In genomic region chr2:125696219-125696618, GRCm38 (mm10) we compare ENCODE assay signal across 10 mouse cellular contexts. TPM values are rescaled to one million over a fixed set of nuclear protein-coding genes. Genes with fewer than 3 reads are reported as not detected.
DNase-seq lines count a peak whose midpoint lies in the region; ATAC-seq and TF ChIP-seq lines count a peak whose summit lies in the region.
"Had no signal": no experiment of that assay in that cellular context is flagged by ENCODE, and none has a peak within 500 bp of the region (broad histone marks: within the 10 kb centered on the region; RNA-seq: fewer than 3 reads in every experiment).

No protein-coding gene starts in this region.

- 0 out of 2 replicates have a peak, but pooled peaks cover 3% of the 10 kb centered on the region for H3K4me1 ChIP-seq in embryonic facial prominence, embryonic 14.5 days (ENCODE audit: control insufficient read depth, insufficient read depth, low read length)
- peaks cover 6% of the 10 kb centered on the region; the same call in 1 of the 2 replicates for H3K4me1 ChIP-seq in embryonic facial prominence, embryonic 10.5 days
- H3K4me1 ChIP-seq in midbrain, postnatal 0 days (ENCODE audit: insufficient read depth, low read length), result no peaks in the 10 kb centered on the region
- H3K4me1 ChIP-seq in midbrain, embryonic 16.5 days (ENCODE audit: control insufficient read depth, insufficient read depth, low read length), result no peaks in the 10 kb centered on the region
- peaks cover 4% of the 10 kb centered on the region; the same call in 1 of the 2 replicates for H3K4me1 ChIP-seq in forebrain, embryonic 10.5 days

- no peak overlapping the region for H3K27ac ChIP-seq in embryonic facial prominence, embryonic 14.5 days (replicated peaks; ENCODE audit: low read depth, low read length)
- no peak overlapping the region for H3K27ac ChIP-seq in embryonic facial prominence, embryonic 10.5 days (replicated peaks)
- no peak overlapping the region for H3K27ac ChIP-seq in midbrain, postnatal 0 days (ENCODE audit: low read depth, low read length)
- no peak overlapping the region for H3K27ac ChIP-seq in midbrain, embryonic 16.5 days (ENCODE audit: low read length)
- no peak overlapping the region for H3K27ac ChIP-seq in forebrain, embryonic 10.5 days
- H3K27ac ChIP-seq: hindbrain, embryonic 14.5 days had no signal

- H3K9ac ChIP-seq in embryonic facial prominence, embryonic 14.5 days (ENCODE audit: low read depth, low read length), result no peak overlapping the region
- H3K9ac ChIP-seq in midbrain, postnatal 0 days (replicated peaks; ENCODE audit: low read length, poor library complexity, severe bottlenecking), result no peak overlapping the region
- no peak overlapping the region for H3K9ac ChIP-seq in midbrain, embryonic 16.5 days (ENCODE audit: low read depth, low read length)
- H3K9ac ChIP-seq: hindbrain, embryonic 14.5 days had no signal

- TF ChIP-seq CTCF in midbrain, postnatal 0 days (IDR thresholded peaks at IDR 0.05), result no peak

- H3K4me3 ChIP-seq in embryonic facial prominence, embryonic 14.5 days (ENCODE audit: low read depth, low read length), result no peak overlapping the region
- no peak overlapping the region for H3K4me3 ChIP-seq in embryonic facial prominence, embryonic 10.5 days
- H3K4me3 ChIP-seq in midbrain, postnatal 0 days (ENCODE audit: low read depth, low read length), result no peak overlapping the region
- no peak overlapping the region for H3K4me3 ChIP-seq in midbrain, embryonic 16.5 days (ENCODE audit: low read depth, low read length)
- H3K4me3 ChIP-seq in forebrain, embryonic 10.5 days, result no peak overlapping the region

- no peak for ATAC-seq in embryonic facial prominence, embryonic 14.5 days (ENCODE audit: low read depth)
- ATAC-seq in midbrain, postnatal 0 days (ENCODE audit: low FRiP score), result no peak
- no peak for ATAC-seq in midbrain, embryonic 16.5 days
- no peak for ATAC-seq in megakaryocyte-erythroid progenitor cell, adult 5-6 weeks (replicated peaks; ENCODE audit: low FRiP score, low TSS enrichment, poor library complexity, severe bottlenecking)

- no peaks in the 10 kb centered on the region for H3K9me3 ChIP-seq in embryonic facial prominence, embryonic 14.5 days (ENCODE audit: control insufficient read depth, low read length)
- H3K9me3 ChIP-seq in embryonic facial prominence, embryonic 10.5 days, result no peaks in the 10 kb centered on the region
- no peaks in the 10 kb centered on the region for H3K9me3 ChIP-seq in midbrain, postnatal 0 days (ENCODE audit: low read length)
- H3K9me3 ChIP-seq in midbrain, embryonic 16.5 days (replicated peaks; ENCODE audit: control insufficient read depth, low read length, poor library complexity, severe bottlenecking), result no peaks in the 10 kb centered on the region
- H3K9me3 ChIP-seq in forebrain, embryonic 10.5 days, result no peaks in the 10 kb centered on the region

- 50% methylated on average over 2 of the region's 2 CpGs for WGBS in embryonic facial prominence, embryonic 14.5 days
- WGBS in embryonic facial prominence, embryonic 10.5 days, result 60% methylated on average over 2 of the region's 2 CpGs
- WGBS in midbrain, postnatal 0 days, result 43% methylated on average over 2 of the region's 2 CpGs
- WGBS in midbrain, embryonic 16.5 days, result 42% methylated on average over 2 of the region's 2 CpGs
- WGBS in forebrain, embryonic 10.5 days, result 61% methylated on average over 2 of the region's 2 CpGs

- no peaks in the 10 kb centered on the region for H3K27me3 ChIP-seq in embryonic facial prominence, embryonic 14.5 days (replicated peaks; ENCODE audit: control insufficient read depth, insufficient read depth, low read length)
- no peaks in the 10 kb centered on the region for H3K27me3 ChIP-seq in embryonic facial prominence, embryonic 10.5 days (replicated peaks; ENCODE audit: low read depth, poor library complexity, severe bottlenecking)
- H3K27me3 ChIP-seq in midbrain, postnatal 0 days (ENCODE audit: insufficient read depth, low read length), result no peaks in the 10 kb centered on the region
- H3K27me3 ChIP-seq in midbrain, embryonic 16.5 days (ENCODE audit: control insufficient read depth, insufficient read depth, low read depth, low read length), result no peaks in the 10 kb centered on the region
- H3K27me3 ChIP-seq in forebrain, embryonic 10.5 days (ENCODE audit: poor library complexity, severe bottlenecking), result no peaks in the 10 kb centered on the region

- peak; percentile 60 for DNase-seq in embryonic facial prominence, embryonic 14.5 days (ENCODE audit: low spot score)
- no peak for DNase-seq in embryonic facial prominence, embryonic 10.5 days (ENCODE audit: low spot score)
- DNase-seq in midbrain, postnatal 0 days (ENCODE audit: low spot score), result peak; percentile 19
- peak; percentile 78 for DNase-seq in kidney, postnatal 10 days
- DNase-seq in forebrain, embryonic 10.5 days (ENCODE audit: extremely low spot score, low spot score), result no peak
- DNase-seq in thymus, postnatal 14 days, result no peak
- DNase-seq: thymus, adult 2 months had no signal

- no peaks in the 10 kb centered on the region for H3K36me3 ChIP-seq in embryonic facial prominence, embryonic 14.5 days (ENCODE audit: control insufficient read depth, insufficient read depth, low read length)
- H3K36me3 ChIP-seq in embryonic facial prominence, embryonic 10.5 days (replicated peaks), result no peaks in the 10 kb centered on the region
- H3K36me3 ChIP-seq in midbrain, postnatal 0 days (ENCODE audit: insufficient read depth, low read length), result no peaks in the 10 kb centered on the region
- H3K36me3 ChIP-seq in midbrain, embryonic 16.5 days (ENCODE audit: control insufficient read depth, insufficient read depth, low read length), result no peaks in the 10 kb centered on the region
- no peaks in the 10 kb centered on the region for H3K36me3 ChIP-seq in forebrain, embryonic 10.5 days (replicated peaks)

- no peak overlapping the region for H3K4me2 ChIP-seq in embryonic facial prominence, embryonic 14.5 days (ENCODE audit: low read depth, low read length)
- no peak overlapping the region for H3K4me2 ChIP-seq in midbrain, postnatal 0 days (ENCODE audit: low read depth, low read length, poor library complexity, severe bottlenecking)
- H3K4me2 ChIP-seq in midbrain, embryonic 16.5 days (ENCODE audit: low read length), result no peak overlapping the region
- H3K4me2 ChIP-seq: hindbrain, embryonic 14.5 days had no signal

RNA-seq across cellular contexts. Expression of gene Eid1, which starts 23.3 kb away (rescaled TPM):
- 273 and 294 TPM in 2 replicates for polyA plus RNA-seq in embryonic facial prominence, embryonic 14.5 days (2014; fragmentation: Nextera tagmentation; extraction: Ambion mirVana)
- 127 and 136 TPM in 2 replicates for polyA plus RNA-seq in embryonic facial prominence, embryonic 10.5 days (2016; fragmentation: Nextera tagmentation; extraction: Ambion mirVana)
- total RNA-seq in midbrain, postnatal 0 days (2014; rRNA removed), result 428 and 544 TPM in 2 replicates
- polyA plus RNA-seq in midbrain, postnatal 0 days (2015; fragmentation: Nextera tagmentation; extraction: Ambion mirVana), result 421 and 465 TPM in 2 replicates
- 431 and 443 TPM in 2 replicates for polyA plus RNA-seq in midbrain, embryonic 16.5 days (2015; fragmentation: Nextera tagmentation; extraction: Ambion mirVana)
- 56.0 and 59.1 TPM in 2 replicates for total RNA-seq in megakaryocyte-erythroid progenitor cell, adult 5-6 weeks (2014; fragmentation: Nextera tagmentation)
- 131 and 165 TPM in 2 replicates for total RNA-seq in megakaryocyte-erythroid progenitor cell, adult 5-6 weeks (2017)
- polyA plus RNA-seq in forebrain, embryonic 10.5 days (2016; fragmentation: Nextera tagmentation; extraction: Ambion mirVana), result 123 and 126 TPM in 2 replicates

RNA-seq across cellular contexts. Expression of gene Shc4, which starts 27.7 kb away (rescaled TPM):
- 1.3 and 2.1 TPM in 2 replicates for polyA plus RNA-seq in embryonic facial prominence, embryonic 14.5 days (2014; fragmentation: Nextera tagmentation; extraction: Ambion mirVana)
- polyA plus RNA-seq in embryonic facial prominence, embryonic 10.5 days (2016; fragmentation: Nextera tagmentation; extraction: Ambion mirVana), result 1.2 and 2.0 TPM in 2 replicates
- 6.7 and 9.1 TPM in 2 replicates for total RNA-seq in midbrain, postnatal 0 days (2014; rRNA removed)
- 2.5 and 2.8 TPM in 2 replicates for polyA plus RNA-seq in midbrain, postnatal 0 days (2015; fragmentation: Nextera tagmentation; extraction: Ambion mirVana)
- 2.5 and 3.0 TPM in 2 replicates for polyA plus RNA-seq in midbrain, embryonic 16.5 days (2015; fragmentation: Nextera tagmentation; extraction: Ambion mirVana)
- total RNA-seq in megakaryocyte-erythroid progenitor cell, adult 5-6 weeks (2014; fragmentation: Nextera tagmentation), result 0.98 and 3.3 TPM in 2 replicates
- 1.0 and 1.2 TPM in 2 replicates for total RNA-seq in megakaryocyte-erythroid progenitor cell, adult 5-6 weeks (2017)
- 1.4 TPM in 2 replicates for polyA plus RNA-seq in forebrain, embryonic 10.5 days (2016; fragmentation: Nextera tagmentation; extraction: Ambion mirVana)

Comparison
In these comparisons a context has a peak if more than half of its experiments do, and no peak if none do; other contexts are left out.
1. DNase-seq: peak in embryonic facial prominence, embryonic 14.5 days (single experiment), midbrain, postnatal 0 days (single experiment) and kidney, postnatal 10 days (single experiment); none in embryonic facial prominence, embryonic 10.5 days (single experiment), forebrain, embryonic 10.5 days (single experiment) and thymus, postnatal 14 days (single experiment).